Mouse (Mus musculus) testis, postnatal 14 days (tissue): ENCODE results near the gene Ndufa8.

Experiments used
- DNase-seq: peaks from one replicate; pipeline ENCODE4 v3.0.0; 2021; ENCODE audit warnings: low spot score

Ndufa8 gene

DNA sequence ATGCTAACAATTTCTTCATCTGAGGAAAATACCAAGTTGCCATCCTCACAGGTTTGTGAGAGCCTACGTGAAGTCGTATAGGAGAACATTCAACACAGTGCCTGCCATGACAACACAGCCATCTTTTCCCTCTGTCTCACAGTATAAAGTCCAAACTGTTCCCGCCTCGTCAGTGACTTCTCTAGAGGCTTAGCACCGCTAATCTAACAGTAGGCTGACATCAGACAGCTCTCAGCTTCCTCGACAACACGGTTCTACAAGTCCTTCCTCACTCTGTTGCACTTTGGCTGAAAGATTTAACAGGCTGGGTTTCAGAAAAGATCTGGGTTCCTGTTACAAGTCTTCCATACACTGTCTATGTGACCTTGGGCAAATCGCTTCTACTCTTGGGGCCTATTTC is 1.0 kb downstream of the Ndufa8 start:
- DNase-seq: no peak

DNA sequence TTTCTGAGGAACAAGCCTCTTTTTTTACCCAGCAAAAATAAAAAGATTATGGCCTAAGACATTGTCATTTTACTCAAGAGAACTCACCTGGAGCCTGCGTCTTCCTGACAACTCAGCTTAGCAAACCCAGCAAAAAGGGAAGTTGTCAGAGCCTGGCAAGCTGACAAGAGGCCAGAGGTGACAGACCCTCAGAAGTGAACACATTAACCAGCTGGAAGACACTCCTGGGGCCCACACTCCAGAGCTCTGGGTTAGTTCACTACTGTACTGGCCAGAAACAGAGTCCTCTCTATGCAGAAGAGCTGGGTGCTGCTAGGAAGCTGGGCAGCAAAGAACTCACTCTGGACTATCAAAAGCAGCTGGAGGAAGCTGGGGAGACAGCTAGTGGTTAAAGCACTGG is 8.3 kb downstream of the Ndufa8 start:
- no peak for DNase-seq

DNA sequence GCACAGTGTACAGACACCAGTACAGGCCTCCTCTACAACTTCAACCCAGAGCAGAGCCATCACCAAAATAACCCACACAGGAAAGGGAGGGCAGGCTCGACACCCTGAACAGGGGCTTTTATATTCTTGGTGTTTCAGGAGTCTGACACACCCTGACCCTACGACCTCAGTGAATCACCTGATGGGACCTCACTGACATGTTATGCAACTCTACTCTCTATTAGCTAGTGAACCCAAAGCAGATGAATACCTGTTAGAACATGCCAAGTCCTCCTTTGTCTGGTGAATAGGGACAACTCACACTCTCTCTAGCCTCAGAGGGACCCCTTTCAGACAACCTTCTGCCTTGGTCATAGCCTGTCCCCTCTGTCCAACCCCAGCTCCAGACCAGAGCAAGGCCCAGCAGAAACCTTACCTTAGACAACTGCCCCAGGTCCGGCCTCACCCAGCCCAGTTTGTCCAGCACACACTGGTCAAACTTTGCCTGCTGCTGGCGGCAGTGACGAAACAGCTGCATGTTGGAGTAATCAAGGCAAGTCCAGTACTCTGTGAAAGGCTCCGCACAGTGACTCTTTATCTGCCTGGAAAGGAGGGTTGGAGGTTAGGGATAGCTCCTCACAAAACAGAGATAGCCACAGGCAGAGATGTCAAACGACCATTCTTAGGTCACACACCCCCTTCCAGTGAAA is 9.8 kb downstream of the Ndufa8 start:
- DNase-seq: no peak

DNA sequence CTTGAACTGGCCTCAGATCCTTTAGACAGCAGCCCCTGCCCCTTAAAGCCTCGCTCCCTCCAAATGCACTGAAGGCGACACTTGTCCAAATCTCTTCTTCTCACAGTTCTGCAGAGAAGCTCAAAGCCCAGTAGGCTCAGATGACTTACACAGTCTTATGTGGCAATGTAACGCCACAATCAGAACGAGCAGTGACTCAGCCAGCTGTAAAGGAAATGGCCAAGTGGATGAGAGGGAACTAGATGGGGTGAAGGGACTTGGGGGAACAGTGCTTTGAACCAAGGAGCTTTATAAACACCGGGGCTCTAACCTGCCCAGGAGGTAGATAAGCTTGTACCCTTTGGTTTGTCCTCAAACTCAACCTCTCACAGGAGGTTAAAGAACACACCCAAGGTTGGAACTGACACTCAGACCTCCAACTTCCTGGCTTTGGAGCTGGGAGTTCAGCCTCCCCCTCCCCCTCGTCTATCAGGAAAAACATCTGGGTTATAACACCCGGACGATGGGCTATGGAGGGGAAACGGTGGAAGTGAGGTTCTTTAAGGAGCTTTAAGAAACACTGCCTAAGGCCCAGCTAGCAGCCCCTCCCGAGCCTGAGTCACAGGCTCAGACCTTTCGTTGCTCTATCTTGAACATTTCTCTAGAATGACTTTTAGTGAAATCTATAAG is 13.7 kb downstream of the Ndufa8 start:
- no peak for DNase-seq

DNA sequence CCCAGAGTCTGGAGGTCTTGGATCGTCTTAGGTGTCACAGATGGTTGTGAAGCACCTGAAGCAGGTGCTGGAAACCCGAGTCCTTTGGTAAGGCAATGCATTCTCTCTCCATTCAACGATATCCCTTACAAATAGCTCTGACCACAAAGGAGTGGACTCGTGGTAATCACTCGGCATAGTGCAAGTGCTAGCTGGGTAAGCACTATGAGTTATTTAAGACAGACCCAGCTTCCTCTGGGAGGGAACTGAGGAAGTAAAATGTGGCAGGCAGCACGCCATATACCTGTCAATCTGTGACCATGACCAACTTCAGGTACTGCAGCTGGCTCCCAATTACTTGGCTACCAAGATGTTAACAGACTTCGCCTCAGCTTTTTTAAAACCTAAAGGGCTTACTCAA is 14.3 kb downstream of the Ndufa8 start:
- DNase-seq: no peak

DNA sequence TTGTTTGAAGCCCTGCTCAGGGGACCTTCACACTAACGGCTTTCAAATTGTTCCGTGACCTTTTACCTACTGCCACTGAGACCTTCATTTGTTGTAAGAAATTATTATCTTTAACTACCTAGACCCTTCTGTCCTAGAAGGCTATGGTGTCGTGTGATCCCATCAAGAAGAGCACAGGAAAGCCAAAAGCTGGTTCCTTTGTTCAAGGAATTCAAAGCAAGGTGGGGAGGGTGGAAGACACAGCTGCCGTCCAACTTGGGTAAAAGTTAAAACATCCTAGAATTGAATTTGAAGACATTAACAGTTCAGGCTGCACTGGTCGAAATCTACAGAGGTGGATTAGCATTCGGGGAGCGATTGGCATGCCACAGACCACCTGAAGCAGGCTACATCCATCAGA is 15.2 kb downstream of the Ndufa8 start:
- no peak for DNase-seq

DNA sequence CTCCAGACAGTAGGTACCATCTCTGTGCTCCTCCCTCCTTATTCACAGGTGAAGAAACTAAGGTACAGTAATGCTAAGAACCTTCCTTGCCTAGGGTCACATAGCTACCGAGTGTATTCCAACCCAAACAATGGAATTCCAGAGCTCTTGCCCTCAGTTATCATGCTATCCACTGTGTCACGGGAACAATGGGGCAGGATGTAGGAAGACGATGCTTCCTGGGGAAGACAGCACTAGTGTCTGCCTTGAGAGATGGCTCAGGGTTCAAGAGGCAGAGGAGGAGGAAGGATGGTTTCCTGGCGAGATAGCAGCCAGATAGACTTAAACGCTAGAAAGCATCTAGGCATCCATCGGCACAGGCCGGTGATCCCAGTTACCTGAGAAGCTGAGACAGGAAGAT is 16.3 kb downstream of the Ndufa8 start:
- no peak for DNase-seq

DNA sequence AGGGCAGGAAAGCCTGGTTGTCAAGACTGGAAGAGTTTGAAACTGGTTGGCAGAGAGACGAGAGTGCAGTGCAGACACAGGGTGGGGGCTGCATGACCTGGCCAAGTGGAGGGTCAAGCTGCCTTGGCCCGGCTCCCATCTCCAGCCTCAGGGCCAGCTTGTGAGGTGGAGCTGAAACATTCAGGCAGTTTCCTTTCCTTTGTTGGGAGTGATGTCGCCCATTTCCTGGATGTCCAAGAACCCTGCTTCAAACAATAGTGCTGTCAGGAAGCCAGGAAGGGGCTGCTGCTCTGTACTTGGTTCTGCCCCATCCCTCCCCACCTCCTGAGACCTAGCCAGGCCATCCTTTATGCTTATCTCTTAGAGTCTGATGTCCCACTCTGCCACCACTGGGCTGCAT is 25.9 kb downstream of the Ndufa8 start:
- no peak for DNase-seq

DNA sequence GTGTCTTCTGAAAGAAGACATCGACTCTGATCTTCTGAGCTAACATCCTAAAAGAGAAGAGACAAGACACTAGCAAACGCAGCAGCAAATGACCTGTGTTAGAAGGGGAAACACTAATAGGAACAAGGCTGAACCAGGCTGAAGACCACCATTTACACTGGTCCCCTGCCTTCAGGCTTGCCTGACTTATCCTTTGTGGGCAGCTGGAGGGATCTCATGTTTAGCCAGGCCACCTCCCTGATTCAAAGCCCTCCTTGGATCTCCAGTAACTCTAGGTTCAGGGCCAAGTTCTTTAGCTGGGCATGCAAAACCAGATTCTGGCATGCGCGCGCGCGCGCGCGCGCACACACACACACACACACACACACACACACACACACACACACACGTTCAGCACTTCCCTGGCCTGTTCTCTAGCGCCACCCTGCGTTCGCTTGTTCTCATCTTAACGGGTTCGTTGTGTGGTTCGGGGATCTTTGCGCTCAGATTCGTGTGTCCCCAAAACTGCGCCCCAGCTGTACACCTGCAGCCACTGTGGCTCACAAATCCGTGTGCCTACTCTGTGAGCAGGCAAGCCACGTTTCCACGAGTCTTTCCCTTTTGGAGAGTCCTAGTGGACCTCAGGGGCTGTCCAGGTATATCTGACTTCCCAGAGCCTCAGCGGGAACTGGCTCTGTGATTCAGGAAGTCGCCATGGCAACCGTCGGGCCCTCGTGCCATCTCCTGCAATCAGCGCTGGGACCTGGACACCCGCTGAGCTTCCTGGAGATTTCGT is 27.6 kb downstream of the Ndufa8 start:
- peak; percentile 53 for DNase-seq

DNA sequence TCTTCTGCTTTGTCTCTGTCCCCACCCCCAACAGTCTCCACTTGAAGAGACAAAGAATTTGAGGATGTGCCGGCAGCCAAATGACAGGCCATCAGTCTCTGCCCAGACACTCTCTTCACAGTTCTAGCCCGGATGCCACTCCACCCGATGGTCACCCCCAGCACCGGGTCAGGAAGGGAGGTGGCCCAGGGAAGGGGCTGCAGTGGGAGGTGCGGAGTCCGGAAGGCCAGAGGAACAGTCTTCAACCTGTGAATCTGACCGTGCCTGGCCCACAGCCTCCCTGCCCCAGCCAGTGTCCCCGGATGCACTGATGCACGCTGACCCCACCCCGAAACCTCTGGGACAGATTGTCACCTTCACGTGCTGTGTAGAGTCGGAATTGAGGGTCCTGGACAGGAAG is 36.2 kb downstream of the Ndufa8 start:
- no peak for DNase-seq

DNA sequence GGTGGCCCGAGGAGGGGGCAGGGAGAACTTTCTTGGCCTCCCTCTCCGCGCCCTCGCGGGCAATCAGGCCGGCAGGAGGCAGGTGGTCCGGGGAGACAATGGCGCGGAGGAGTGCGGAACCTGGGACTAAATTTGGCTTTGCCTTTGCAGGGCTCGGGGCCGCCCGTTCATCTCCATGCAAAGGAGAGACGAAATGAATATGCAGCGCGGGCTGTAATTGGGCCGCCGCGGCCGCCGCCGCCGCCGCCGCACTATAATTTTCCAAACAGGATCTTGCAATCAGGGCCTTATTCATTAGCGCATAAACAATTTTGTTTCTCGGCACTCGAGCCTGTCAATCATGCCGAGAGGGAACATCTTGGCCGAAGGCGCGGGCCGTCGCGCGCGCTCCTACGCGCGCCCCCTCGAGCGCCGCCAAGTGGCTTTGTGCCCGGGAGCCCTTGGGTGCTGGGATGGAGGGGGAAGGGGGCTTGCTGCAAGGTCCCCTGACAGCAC is 37.8 kb downstream of the Ndufa8 start:
- DNase-seq: no peak

DNA sequence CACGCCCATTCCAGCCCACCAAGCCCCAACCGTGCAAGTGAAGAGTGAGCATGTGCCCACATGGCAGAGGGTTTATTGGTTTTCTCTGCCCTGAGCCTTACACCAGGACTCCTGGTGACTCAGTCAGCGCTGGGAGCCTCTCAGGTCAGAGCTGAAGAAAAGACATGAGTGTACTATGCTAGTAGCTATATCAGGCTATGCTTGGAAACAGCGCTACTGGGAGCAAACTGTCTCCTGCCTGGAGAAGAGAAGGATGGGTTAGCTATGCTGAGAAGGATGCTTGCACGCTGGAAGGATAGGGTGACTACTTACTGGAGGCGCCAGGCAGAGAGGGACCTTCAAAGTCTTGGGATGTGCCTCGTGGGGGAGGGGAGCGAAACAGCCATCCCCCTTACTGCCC is 38.6 kb downstream of the Ndufa8 start:
- no peak for DNase-seq

DNA sequence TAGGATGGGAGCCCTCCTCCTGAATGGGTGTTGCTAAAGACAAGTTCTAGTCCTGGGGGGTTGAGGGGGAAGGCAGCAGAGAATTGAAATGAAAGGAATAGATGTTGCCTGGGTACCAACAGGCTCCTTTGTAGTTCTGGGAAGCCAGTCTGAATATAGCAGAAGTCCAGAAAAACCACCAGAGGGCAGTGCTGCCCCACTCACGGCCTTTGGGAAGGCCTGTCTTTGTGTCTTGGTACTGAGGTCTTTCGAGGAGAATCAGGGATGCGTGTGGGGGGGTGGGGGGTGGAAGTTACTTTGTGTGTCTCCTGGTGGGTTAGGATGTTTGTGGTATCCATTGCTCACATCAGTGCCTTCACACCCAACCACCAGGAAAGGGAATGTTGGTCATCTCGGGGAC is 39.8 kb downstream of the Ndufa8 start:
- DNase-seq: peak; percentile 36

DNA sequence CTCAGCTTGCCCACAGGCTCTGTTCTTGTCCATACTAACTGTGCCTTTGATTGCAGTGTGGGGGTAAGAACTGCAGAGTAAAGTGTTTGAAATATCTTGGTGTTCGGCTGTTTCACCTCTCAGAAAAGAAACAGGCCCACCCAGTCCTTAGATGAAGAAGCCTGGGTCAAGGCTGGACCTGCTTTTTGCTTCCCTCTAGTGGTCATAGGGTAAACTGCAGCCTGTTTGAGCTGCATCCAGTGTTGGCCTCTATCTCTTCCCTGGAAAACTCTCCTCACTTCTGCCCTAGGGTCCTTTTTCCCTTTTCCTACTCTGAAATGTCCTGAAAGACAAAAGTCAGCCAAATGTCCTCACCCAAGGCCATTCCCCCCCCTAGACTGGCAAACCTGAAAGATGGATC is 41.1 kb downstream of the Ndufa8 start:
- DNase-seq: no peak

DNA sequence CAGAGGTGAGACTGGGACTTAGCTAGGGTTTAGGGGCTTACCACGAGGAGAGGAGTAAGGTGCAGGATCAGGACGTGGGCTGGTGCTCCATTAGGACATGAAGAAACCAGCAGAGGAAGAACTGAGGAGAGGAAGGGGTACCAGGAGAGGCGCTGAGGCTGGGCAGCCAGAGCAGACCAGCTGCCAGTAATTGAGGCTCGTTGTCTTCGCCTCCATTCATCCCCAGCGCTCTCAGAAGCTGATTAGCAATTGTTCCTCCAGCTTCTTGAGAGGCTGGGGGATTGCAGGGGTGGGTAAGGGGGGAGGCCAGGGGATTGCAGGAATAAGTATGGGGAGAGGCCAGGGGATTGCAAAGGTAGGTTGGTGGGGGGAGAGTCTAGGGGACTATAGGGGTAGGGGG is 47.0 kb downstream of the Ndufa8 start:
- no peak for DNase-seq

DNA sequence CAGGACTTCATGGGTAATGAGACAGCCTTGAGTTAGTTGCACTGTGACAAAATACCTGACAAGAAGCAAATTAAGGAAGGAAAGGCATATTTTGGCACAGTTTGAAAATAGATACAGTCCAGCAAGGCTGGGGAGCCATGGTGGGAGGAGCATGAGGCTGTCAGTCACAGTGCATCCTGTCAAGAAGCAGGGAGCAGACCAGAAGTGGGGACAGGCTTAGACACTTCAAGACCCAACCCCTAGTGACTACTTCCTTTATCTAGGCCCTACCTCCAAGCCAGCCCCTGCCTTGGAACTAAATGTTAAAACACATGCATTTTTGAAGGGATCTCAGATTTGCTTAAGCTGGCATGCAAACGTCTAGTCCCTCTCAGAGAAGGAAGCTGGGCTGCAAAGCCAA is 48.8 kb downstream of the Ndufa8 start:
- no peak for DNase-seq

DNA sequence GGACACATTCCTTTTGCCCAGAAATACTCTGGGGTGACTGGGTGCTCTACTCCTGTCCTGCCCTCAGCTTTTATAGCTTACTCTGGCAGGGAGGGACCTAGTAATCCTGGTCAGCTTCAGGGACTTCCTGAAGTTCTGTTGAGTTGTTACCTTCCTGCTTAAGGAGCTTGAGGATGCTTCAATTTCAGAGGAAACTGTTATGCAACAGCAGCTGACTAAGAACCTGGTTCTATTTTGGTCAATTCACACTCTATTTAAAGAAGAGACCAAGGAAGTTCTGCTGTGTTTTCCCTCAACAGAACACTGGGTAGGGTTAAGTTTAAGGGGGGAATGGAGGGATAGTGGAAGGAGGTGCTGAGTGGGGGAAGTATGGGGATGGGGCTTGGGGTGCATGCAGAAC is 50.0 kb downstream of the Ndufa8 start:
- DNase-seq: no peak

DNA sequence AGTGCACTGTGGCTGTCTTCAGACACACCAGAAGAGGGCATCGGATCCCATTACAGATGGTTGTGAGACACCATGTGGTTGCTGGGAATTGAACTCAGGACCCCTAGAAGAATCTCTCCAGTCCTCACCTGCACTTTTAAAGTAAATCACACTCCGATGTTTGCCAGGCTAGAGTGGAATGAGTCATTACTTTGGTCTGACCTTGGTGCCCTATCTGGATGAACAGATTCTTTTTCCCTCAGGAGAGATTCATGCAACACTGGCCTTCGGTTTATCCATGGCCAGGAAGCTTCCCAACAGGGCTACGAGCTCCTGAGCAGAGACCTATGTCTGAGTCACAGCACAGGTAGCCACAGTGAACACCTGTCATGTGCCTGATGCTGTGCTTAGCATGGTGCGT is 50.8 kb downstream of the Ndufa8 start:
- no peak for DNase-seq

DNA sequence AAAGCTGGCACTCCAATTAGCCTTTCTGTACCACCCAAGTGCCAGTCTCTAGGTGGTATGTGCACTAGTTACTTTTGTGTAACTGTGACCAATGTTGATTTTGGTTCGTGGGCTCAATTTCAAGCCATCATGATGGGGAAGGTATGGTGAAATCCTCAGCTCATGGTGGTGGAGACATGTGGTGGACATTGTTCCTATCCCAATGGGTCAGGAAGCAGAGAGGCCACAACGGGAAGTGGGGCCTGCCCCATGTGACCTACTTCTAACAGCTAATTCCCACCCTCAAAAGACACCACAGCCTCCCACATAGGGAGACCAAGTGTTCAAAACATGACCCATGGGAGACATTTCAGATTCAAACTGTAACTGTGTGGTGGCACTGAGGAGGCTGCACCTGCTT is 52.5 kb downstream of the Ndufa8 start:
- DNase-seq: no peak

DNA sequence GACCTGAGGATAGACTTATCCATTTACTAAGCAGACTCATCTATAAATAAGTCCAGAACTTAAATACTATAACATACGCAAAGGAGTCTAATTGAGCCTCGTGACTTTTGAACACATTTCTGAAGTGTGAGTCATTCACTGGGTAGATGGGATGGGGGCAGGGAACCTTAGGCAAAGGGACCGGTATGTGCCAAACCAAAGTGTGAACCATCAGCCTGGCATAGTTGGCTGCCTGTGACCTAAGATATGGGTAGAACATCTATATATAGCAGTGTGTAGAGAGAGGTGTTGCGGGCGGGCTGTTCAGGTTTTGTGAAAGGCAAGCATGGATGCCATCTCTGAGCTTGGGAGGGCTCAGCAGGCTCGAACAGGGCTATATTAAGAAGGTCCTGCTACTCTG is 54.9 kb downstream of the Ndufa8 start:
- no peak for DNase-seq

DNA sequence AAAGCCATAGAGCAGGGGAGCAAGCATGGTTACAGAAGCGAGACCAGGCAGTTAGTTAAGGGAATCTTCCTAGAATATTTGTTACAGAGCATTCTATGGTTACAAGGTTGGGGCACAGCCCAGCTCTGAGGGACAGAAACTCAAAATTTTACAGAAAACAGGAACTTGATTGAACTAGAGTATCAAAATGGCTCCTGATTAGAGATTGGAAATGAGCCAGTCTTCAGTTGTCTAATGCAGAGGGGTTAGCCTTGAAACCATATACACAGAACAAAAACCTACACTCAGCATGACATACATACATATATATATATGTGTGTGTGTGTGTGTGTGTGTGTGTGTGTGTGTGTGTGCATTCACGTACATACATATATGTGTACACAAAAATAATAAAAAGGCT is 55.7 kb downstream of the Ndufa8 start:
- DNase-seq: no peak

DNA sequence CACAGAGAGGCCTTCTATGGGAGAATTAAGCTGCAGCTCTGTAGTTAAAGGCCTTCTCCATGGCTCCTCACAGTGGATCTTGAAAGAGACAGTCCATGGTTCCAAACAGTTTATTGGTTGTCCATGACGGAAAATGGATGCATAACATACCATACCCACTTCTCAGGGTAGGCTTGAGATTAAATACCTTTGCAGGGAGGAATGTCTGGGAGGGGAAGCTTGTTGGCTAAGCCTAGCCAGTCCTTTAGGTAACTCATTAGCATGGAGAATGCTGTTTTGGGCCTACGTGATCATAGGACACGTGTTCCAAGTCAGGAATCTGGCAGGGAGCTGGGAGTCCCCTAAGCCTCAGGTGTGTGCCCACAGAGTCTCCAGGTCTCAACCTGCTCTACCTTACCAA is 56.9 kb downstream of the Ndufa8 start:
- DNase-seq: no peak
